Mouse (Mus musculus): Measurements from ENCODE around the gene Tcf23. TPM values are rescaled to one million over a fixed set of nuclear protein-coding genes. Genes with fewer than 3 reads are reported as not detected.

The Tcf23 gene
- polyA plus RNA-seq, 1 experiment from 2014 or later = not detected

- Histone ChIP-seq H3K27ac (replicated peaks) (no peak overlapping the region), H3K9me3 (no peaks in the 10 kb centered on the region), H3K4me3 (no peak overlapping the region), H3K36me3 (peaks cover 37% of the 10 kb centered on the region), H3K4me1 (peaks cover 15% of the 10 kb centered on the region), H3K4me2 (replicated peaks) (no peak overlapping the region), H3K27me3 (peaks cover 26% of the 10 kb centered on the region), H3K9ac (replicated peaks) (no peak overlapping the region)
- no peak for ATAC-seq (ENCODE audit: low FRiP score, low read depth)
- 90% methylated on average over 2 of the region's 2 CpGs for WGBS
Observed at GRCm38 (mm10) chr5:30950922-30951321, 17.5 kb upstream of the Tcf23 start.

GRCm38 (mm10) chr5:30951706-30952105 is 16.8 kb upstream of the Tcf23 start:
- no peaks in the 10 kb centered on the region for H3K9me3 ChIP-seq

GRCm38 (mm10) chr5:30952551-30952950 is 15.9 kb upstream of the Tcf23 start:
- 84% methylated on average over 5 of the region's 5 CpGs for WGBS
- Histone ChIP-seq H3K36me3 (peaks cover 44% of the 10 kb centered on the region), H3K27ac (replicated peaks) (no peak overlapping the region)

More at GRCm38 (mm10) chr5:30951706-30952105, 16.8 kb upstream of the Tcf23 start:
- H3K4me1 ChIP-seq = peaks cover 15% of the 10 kb centered on the region
- H3K27me3 ChIP-seq = peaks cover 20% of the 10 kb centered on the region; the same call in 1 of the 2 replicates
- no peak overlapping the region for H3K4me3 ChIP-seq
- no peak overlapping the region for H3K4me2 ChIP-seq (replicated peaks)
- 90% methylated on average over 6 of the region's 6 CpGs for WGBS
- no peak overlapping the region for H3K9ac ChIP-seq (replicated peaks)
- peaks cover 40% of the 10 kb centered on the region for H3K36me3 ChIP-seq
- ATAC-seq (ENCODE audit: low FRiP score, low read depth) = no peak
- H3K27ac ChIP-seq (replicated peaks) = no peak overlapping the region

GRCm38 (mm10) chr5:30954065-30954464 is 14.4 kb upstream of the Tcf23 start:
- Histone ChIP-seq H3K4me1 (peaks cover 31% of the 10 kb centered on the region), H3K27ac (replicated peaks) (no peak overlapping the region), H3K4me3 (no peak overlapping the region), H3K9me3 (no peaks in the 10 kb centered on the region), H3K4me2 (replicated peaks) (no peak overlapping the region), H3K9ac (replicated peaks) (no peak overlapping the region), H3K36me3 (peaks cover 55% of the 10 kb centered on the region), H3K27me3 (0 out of 2 replicates have a peak, but pooled peaks cover 2% of the 10 kb centered on the region)
- WGBS = 93% methylated on average over 6 of the region's 6 CpGs
- no peak for ATAC-seq (ENCODE audit: low FRiP score, low read depth)

More at GRCm38 (mm10) chr5:30952551-30952950, 15.9 kb upstream of the Tcf23 start:
- no peak overlapping the region for H3K9ac ChIP-seq (replicated peaks)
- peaks cover 15% of the 10 kb centered on the region; the same call in 1 of the 2 replicates for H3K27me3 ChIP-seq
- no peak for ATAC-seq (ENCODE audit: low FRiP score, low read depth)
- no peaks in the 10 kb centered on the region for H3K9me3 ChIP-seq
- H3K4me2 ChIP-seq (replicated peaks) = no peak overlapping the region
- no peak overlapping the region for H3K4me3 ChIP-seq
- peaks cover 17% of the 10 kb centered on the region for H3K4me1 ChIP-seq

- no peaks in the 10 kb centered on the region for H3K27me3 ChIP-seq
- no peak overlapping the region for H3K9ac ChIP-seq (replicated peaks)
- no peak overlapping the region for H3K4me3 ChIP-seq
- no peak for ATAC-seq (ENCODE audit: low FRiP score, low read depth)
- H3K4me1 ChIP-seq = peaks cover 30% of the 10 kb centered on the region
- no peak overlapping the region for H3K27ac ChIP-seq (replicated peaks)
- no peaks in the 10 kb centered on the region for H3K9me3 ChIP-seq
- no peak overlapping the region for H3K4me2 ChIP-seq (replicated peaks)
- peaks cover 55% of the 10 kb centered on the region for H3K36me3 ChIP-seq
- WGBS = 93% methylated on average over 9 of the region's 9 CpGs
Observed at GRCm38 (mm10) chr5:30954556-30954955, 13.9 kb upstream of the Tcf23 start.

- no peak overlapping the region for H3K4me3 ChIP-seq
- no peak overlapping the region for H3K9ac ChIP-seq (replicated peaks)
- H3K4me1 ChIP-seq = peaks cover 22% of the 10 kb centered on the region
- no peaks in the 10 kb centered on the region for H3K9me3 ChIP-seq
- WGBS = 96% methylated on average over 6 of the region's 6 CpGs
- H3K27ac ChIP-seq (replicated peaks) = no peak overlapping the region
- H3K36me3 ChIP-seq = peaks cover 55% of the 10 kb centered on the region
- no peak overlapping the region for H3K4me2 ChIP-seq (replicated peaks)
- H3K27me3 ChIP-seq = no peaks in the 10 kb centered on the region
- no peak for ATAC-seq (ENCODE audit: low FRiP score, low read depth)
Observed at GRCm38 (mm10) chr5:30955751-30956150, 12.7 kb upstream of the Tcf23 start.

GRCm38 (mm10) chr5:30957891-30958290 is 10.6 kb upstream of the Tcf23 start:
- H3K9me3 ChIP-seq = no peaks in the 10 kb centered on the region
- ATAC-seq (ENCODE audit: low FRiP score, low read depth) = no peak
- WGBS = 90% methylated on average over 6 of the region's 6 CpGs
- H3K9ac ChIP-seq (replicated peaks) = peak overlapping the region; percentile 21; the same call in 1 of the 2 replicates
- H3K36me3 ChIP-seq = peaks cover 48% of the 10 kb centered on the region
- H3K4me2 ChIP-seq (replicated peaks) = peak overlapping the region; percentile 22
- peaks cover 22% of the 10 kb centered on the region for H3K4me1 ChIP-seq
- H3K27ac ChIP-seq (replicated peaks) = no peak overlapping the region
- H3K4me3 ChIP-seq = no peak overlapping the region
- no peaks in the 10 kb centered on the region for H3K27me3 ChIP-seq

GRCm38 (mm10) chr5:30959198-30959854 is 9.1 kb upstream of the Tcf23 start:
- Histone ChIP-seq H3K36me3 (peaks cover 34% of the 10 kb centered on the region), H3K4me2 (replicated peaks) (peak overlapping the region; percentile 92), H3K27ac (replicated peaks) (peak overlapping the region; percentile 82), H3K27me3 (peaks cover 8% of the 10 kb centered on the region), H3K4me1 (peaks cover 22% of the 10 kb centered on the region), H3K9ac (replicated peaks) (peak overlapping the region; percentile 86), H3K4me3 (peak overlapping the region; percentile 79), H3K9me3 (no peaks in the 10 kb centered on the region)
- ATAC-seq (ENCODE audit: low FRiP score, low read depth) = no peak
- 37% methylated on average over 19 of the region's 19 CpGs for WGBS

- Histone ChIP-seq H3K4me3 (peak within 1 kb of the TSS; percentile 79), H3K9ac (replicated peaks) (peak within 1 kb of the TSS; percentile 86), H3K27ac (replicated peaks) (peak within 1 kb of the TSS; percentile 82), H3K4me1 (peaks cover 22% of the 10 kb centered on the region), H3K27me3 (peaks cover 8% of the 10 kb centered on the region), H3K4me2 (replicated peaks) (peak within 1 kb of the TSS; percentile 92), H3K9me3 (no peaks in the 10 kb centered on the region), H3K36me3 (peaks cover 27% of the 10 kb centered on the region)
- ATAC-seq (ENCODE audit: low FRiP score, low read depth) = peak; percentile 94
- under 1% methylated on average over 56 of the region's 56 CpGs for WGBS
Observed at GRCm38 (mm10) chr5:30959966-30960501, 8.4 kb upstream of the Tcf23 start, which contains the start of gene Preb. Gene Preb (minus strand): TSS chr5:30960361.

- Histone ChIP-seq H3K9me3 (no peaks in the 10 kb centered on the region), H3K27me3 (peaks cover 13% of the 10 kb centered on the region), H3K36me3 (peaks cover 19% of the 10 kb centered on the region), H3K4me2 (replicated peaks) (peak overlapping the region; percentile 92), H3K9ac (replicated peaks) (no peak overlapping the region), H3K4me1 (peaks cover 22% of the 10 kb centered on the region), H3K27ac (replicated peaks) (0 out of 2 replicates have a peak overlapping the region, but pooled peaks have one; percentile 82), H3K4me3 (peak overlapping the region; percentile 79; the same call in 1 of the 2 replicates)
- ATAC-seq (ENCODE audit: low FRiP score, low read depth) = no peak
- WGBS = 89% methylated on average over 2 of the region's 2 CpGs
Observed at GRCm38 (mm10) chr5:30960814-30961213, 7.6 kb upstream of the Tcf23 start.

GRCm38 (mm10) chr5:30961545-30962505 is 6.6 kb upstream of the Tcf23 start:
- H3K4me1 ChIP-seq = peaks cover 22% of the 10 kb centered on the region
- no peak overlapping the region for H3K27ac ChIP-seq (replicated peaks)
- H3K27me3 ChIP-seq = peaks cover 18% of the 10 kb centered on the region
- no peak overlapping the region for H3K4me3 ChIP-seq
- peaks cover 15% of the 10 kb centered on the region for H3K36me3 ChIP-seq
- H3K4me2 ChIP-seq (replicated peaks) = no peak overlapping the region
- no peak for ATAC-seq (ENCODE audit: low FRiP score, low read depth)
- no peaks in the 10 kb centered on the region for H3K9me3 ChIP-seq
- no peak overlapping the region for H3K9ac ChIP-seq (replicated peaks)
- 85% methylated on average over 10 of the region's 10 CpGs for WGBS

Measured in midbrain, embryonic 12.5 days (tissue).